Mouse (Mus musculus) layer of hippocampus, adult 9-10 months (tissue): ENCODE results near the gene Chst13.
A peak's percentile ranks its signal among the peaks of the same experiment; 100 is the strongest.

Experiments
- DNase-seq: peaks from one replicate; pipeline ENCODE4 v3.0.0; 2022; ENCODE audit warnings: low spot score

The Chst13 gene

DNA sequence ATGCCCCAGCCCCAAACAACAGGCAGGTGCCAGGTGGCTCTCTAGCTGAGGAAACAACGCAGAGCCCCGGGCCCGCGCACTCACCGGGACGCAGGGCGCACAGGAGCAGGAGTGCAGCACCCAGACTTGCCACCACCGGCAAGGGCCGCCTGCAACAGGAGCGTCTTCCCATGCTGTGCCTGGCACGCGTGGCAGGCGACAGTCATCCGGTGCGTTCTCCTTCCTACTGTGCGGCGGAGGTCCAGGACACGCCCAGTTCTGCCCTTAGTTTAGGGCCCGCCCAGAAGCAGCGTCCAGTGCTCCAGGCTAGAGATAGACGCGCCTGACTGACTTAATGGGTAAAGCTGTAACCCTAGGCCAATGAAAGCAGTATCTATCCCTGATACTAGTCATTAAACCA lies at the start of gene Chst13:
Gene Chst13 (minus strand): TSS at position 195 of the 400 bp plus-strand sequence.
- DNase-seq: no peak

DNA sequence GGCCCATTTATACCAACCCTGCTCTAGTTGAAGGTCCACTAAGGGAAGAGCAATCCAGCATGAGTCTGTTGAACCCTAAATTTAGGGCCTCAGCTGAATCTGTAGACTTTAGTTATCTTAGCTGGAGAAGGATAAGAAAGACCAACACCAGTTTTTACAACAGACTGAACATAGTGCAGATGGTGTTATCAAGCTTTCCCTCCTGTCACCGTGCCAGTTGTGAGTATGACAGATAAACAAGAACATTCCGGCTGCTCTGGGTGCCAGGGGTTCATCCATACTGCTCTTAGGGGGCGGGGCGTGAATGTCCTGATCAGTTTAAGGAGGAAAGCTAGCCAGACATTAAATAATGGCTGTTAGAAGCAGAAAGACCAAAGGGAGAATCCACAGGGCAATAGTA lies 49.7 kb upstream of the Chst13 start:
- DNase-seq: no peak

DNA sequence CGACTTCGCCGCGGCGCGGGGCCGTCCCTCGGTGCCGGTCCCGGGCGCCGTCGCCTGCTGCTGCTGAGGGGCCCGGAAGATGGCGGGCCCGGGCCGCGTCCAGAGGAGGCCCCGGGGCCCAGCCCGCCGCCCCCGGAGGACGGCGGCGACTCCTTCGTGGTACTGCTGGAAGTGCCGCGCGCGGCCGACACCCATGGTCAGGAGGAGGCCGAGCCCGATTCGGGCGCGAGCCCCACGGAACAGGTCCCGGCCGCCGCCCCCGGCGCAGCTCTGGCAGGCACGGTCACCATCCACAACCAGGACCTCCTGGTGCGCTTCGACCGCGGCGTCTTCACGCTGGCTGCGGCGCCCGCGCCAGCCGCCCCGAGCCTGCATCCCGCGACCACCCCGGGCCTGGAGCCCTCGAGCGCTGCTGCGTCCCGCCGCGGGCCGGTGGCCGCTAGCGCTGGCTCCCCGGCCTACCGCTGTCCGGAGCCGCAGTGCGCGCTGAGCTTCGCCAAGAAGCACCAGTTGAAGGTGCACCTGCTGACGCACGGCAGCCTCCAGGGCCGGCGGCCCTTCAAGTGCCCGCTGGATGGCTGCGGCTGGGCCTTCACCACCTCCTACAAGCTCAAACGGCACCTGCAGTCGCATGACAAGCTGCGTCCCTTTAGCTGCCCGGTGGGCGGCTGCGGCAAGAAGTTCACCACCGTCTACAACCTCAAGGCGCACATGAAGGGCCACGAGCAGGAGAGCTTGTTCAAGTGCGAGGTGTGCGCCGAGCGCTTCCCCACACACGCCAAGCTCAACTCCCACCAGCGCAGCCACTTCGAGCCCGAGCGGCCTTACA lies 45.0 kb upstream of the Chst13 start:
- DNase-seq: no peak

GRCm38 (mm10) chr6:90368976-90369724 lies 44.2 kb upstream of the Chst13 start, which contains the start of gene Zxdc:
TSS of gene Zxdc (plus strand) at chr6:90369492.
- peak; percentile 98 for DNase-seq

DNA sequence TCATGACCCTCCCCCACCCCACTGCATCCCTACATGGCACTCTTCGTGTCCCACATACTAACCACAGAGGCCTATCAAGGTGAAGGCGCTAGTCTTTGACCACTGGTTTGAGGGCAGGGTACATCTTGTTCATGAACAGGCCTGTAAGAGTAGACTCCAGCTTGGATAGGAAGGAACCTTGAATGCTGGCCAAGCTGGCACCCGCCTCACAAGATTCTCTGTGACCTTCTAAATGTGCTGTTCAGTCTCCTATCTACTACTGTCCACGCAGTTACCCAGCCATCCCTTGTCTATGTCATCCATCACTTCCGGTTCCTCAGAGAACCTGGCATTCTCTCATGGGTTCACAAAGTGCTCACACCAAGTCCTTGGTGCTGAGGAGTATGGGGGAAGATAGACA lies 38.3 kb upstream of the Chst13 start:
- no peak for DNase-seq

- no peak for DNase-seq
These were observed 36.1 kb upstream of the Chst13 start for GRCm38 (mm10) chr6:90360922-90361614.

- DNase-seq: no peak
These were observed 35.2 kb upstream of the Chst13 start for GRCm38 (mm10) chr6:90360024-90360781.

DNA sequence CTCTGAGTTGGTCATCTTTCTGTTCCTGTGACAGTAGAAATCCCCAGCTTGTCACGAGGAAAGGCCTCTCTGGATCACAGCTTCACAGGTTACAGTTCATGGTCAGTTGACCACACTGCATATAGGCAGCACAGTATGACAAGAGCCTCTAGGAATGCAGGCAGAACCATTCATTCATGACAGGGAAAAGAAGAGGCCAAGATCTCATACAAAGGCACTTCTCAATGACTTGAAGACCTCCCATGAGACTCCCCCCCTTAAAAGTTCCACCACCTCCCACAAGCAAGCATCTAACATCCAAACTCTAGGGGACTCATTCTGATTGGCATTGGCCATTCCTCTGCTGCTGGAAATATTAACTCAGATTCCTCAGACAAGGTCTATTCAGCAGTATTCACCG lies 34.5 kb upstream of the Chst13 start:
- no peak for DNase-seq

DNA sequence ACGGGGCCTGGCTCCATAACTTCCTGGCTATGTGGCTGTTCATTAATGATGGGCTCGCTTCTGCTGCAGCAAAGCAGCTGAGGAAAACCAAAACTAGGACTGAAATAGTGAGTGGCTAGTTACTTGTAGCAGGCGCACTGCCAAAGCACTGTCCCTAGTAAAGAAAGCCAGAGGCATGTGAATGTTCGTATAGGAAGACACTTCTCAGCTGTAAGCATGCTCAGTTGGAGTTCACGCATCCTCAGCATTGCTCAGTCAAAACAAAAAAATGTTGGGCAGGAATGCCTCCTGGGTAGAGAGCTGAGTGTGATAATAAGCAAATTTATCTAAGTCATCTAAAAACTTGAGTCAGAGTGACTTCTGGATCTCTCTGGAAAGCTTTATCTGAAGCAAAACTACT lies 33.2 kb upstream of the Chst13 start:
- DNase-seq: no peak

- no peak for DNase-seq
These were observed 25.0 kb upstream of the Chst13 start for GRCm38 (mm10) chr6:90350011-90350410.

GRCm38 (mm10) chr6:90348500-90348899 lies 23.5 kb upstream of the Chst13 start:
- no peak for DNase-seq

- no peak for DNase-seq
These were observed 22.2 kb upstream of the Chst13 start for GRCm38 (mm10) chr6:90347183-90347582.

- DNase-seq: no peak
These were observed 17.4 kb upstream of the Chst13 start for GRCm38 (mm10) chr6:90342343-90342742.

GRCm38 (mm10) chr6:90334244-90334643 lies 9.3 kb upstream of the Chst13 start:
- no peak for DNase-seq

GRCm38 (mm10) chr6:90332561-90333425 lies 7.8 kb upstream of the Chst13 start, which contains the start of gene Uroc1:
TSS of gene Uroc1 (plus strand) at chr6:90333284.
- no peak for DNase-seq

DNA sequence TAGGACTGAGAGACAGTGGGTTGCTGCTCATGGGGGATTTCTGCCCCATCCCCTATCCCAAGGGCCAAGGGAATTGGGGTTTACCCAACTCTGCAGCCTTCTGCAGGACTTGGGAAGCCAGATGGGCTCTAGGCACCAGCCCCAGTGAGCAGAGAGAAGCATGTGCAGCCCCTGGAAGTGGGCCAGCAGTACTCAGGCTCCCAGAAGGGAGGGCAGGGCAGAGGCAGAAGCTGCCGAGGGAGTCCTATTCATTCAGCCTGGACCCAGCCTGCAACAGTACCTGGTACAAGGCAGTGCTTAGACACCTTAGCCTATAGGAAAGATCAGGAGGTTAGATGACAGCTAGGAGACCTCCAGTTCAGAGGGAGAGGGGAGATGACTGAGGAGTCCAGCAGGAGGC lies 5.0 kb upstream of the Chst13 start:
- DNase-seq: peak; percentile 48

DNA sequence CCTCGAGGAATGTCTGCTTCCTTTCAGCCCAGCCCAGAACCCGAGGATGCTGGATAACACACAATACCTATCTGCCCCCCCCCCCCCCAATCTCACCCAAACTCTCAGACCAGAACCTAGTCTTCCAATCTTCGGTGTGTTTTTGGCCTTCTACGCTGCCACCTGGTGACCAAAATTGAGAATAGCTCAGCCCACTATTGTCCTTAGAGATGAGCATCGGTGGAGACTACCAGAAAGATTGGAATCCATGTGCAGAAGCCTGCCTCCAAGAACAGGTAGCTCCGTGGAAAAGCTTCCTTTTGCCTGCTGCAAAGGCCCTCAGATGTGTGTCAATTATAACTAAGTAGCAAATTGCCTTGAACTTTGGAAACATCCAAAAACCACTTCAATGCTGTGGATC lies 2.7 kb upstream of the Chst13 start:
- peak; percentile 37 for DNase-seq

GRCm38 (mm10) chr6:90324463-90324862 lies 522 bp downstream of the Chst13 start:
- no peak for DNase-seq

DNA sequence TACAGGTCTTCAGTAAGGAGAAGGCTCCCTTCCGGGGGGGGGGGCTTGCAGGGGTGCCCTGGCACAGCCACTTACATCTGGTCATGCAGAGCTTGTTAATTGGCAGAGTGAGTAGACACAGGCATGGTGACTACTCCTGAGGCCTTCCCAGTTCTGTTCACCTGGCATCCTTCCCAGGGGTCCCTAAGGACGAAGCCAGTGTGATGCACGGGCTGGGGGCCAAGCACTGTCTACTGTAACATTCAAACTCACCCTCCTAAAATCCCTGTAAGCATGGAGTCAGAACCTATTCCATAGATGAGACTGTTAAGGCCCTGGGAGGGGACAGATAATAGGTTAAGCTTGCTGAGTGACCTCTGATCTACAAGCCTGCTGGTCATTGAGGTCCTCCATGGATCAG lies 959 bp downstream of the Chst13 start:
- no peak for DNase-seq

- DNase-seq: no peak
These were observed 3.2 kb downstream of the Chst13 start for GRCm38 (mm10) chr6:90321811-90322210.

GRCm38 (mm10) chr6:90320429-90320828 lies 4.6 kb downstream of the Chst13 start:
- DNase-seq: no peak
